Mouse (Mus musculus) heart, postnatal 0 days (tissue): Measurements from ENCODE around the gene March1. TPM values are rescaled to one million over a fixed set of nuclear protein-coding genes. Genes with fewer than 3 reads are reported as not detected.
A peak's percentile ranks its signal among the peaks of the same experiment; 100 is the strongest.

Source experiments
- ATAC-seq: fragments of 200-750 bp; cut with Nextera tagmentation; 2 replicates; pipeline ENCODE4 v1.8.0; 2017; ENCODE audit warnings: low read depth, moderate number of reproducible peaks, moderate library complexity; ENCODE audit not compliant: insufficient read depth
- DNase-seq: peaks from one replicate; pipeline ENCODE4 v3.0.0-alpha.2; 2016; ENCODE audit warnings: low spot score
- H3K27ac ChIP-seq: fragments of 300-500 bp; sonication (generic); 2 replicates; pipeline ENCODE4 v1.5.1; 2014; ENCODE audit warnings: low read depth, mild to moderate bottlenecking
- H3K27me3 ChIP-seq: fragments of 300-500 bp; sonication (generic); 2 replicates; pipeline ENCODE4 v1.6.1; 2014; ENCODE audit warnings: low read length, mixed read lengths; ENCODE audit not compliant: control insufficient read depth, insufficient read depth
- H3K36me3 ChIP-seq: fragments of 300-500 bp; sonication (generic); replicated peaks from 2 replicates; pipeline ENCODE4 v1.6.1; 2014; ENCODE audit warnings: low read length, mixed read lengths; ENCODE audit not compliant: control insufficient read depth, insufficient read depth
- H3K4me1 ChIP-seq: fragments of 300-500 bp; sonication (generic); 2 replicates; pipeline ENCODE4 v1.6.1; 2014; ENCODE audit warnings: antibody characterized with exemption; ENCODE audit not compliant: control insufficient read depth, insufficient read depth
- H3K4me2 ChIP-seq: fragments of 300-500 bp; sonication (generic); 2 replicates; pipeline ENCODE4 v1.6.1; 2014; ENCODE audit warnings: low read depth, mild to moderate bottlenecking, low read length, moderate library complexity
- H3K4me3 ChIP-seq: fragments of 300-500 bp; sonication (generic); 2 replicates; pipeline ENCODE4 v1.5.1; 2014; ENCODE audit warnings: low read depth, low read length
- H3K9ac ChIP-seq: fragments of 300-500 bp; sonication (generic); replicated peaks from 2 replicates; pipeline ENCODE4 v1.6.1; 2014; ENCODE audit warnings: low read depth, low read length, mixed read lengths
- H3K9me3 ChIP-seq: fragments of 300-500 bp; sonication (generic); replicated peaks from 2 replicates; pipeline ENCODE4 v1.6.1; 2016; ENCODE audit warnings: low read length; ENCODE audit not compliant: control insufficient read depth
- CTCF ChIP-seq: IDR thresholded peaks from 2 replicates; pipeline ENCODE4 v1.5.1; 2016; ENCODE audit warnings: antibody characterized with exemption, control low read depth, low read depth
- EP300 ChIP-seq: IDR thresholded peaks from 2 replicates; pipeline ENCODE4 v1.6.1; 2016; ENCODE audit warnings: antibody characterized with exemption, low read depth
- WGBS: fragments of 180-500 bp; shearing (Covaris S2); extraction: QIAGEN DNeasy Blood & Tissue Kit; methylation state at CpG from one replicate; pipeline ENCODE4 v1.1.7; 2014; 5-methylcytosine and 5-hydroxymethylcytosine counted together
- polyA plus RNA-seq: library from polyadenylated mRNA; unstranded; fragments of >200 nt; fragmentation: Nextera tagmentation; extraction: Ambion mirVana; gene quantifications from 2 replicates; pipeline ENCODE4 v1.2.1, GENCODE M21; 2015
- total RNA-seq: library from RNA; depleted of rRNA; stranded (reverse); fragments of >200 nt; gene quantifications from 2 replicates; pipeline ENCODE4 v1.2.3, GENCODE M21; 2014; ENCODE audit warnings: low replicate concordance

Gene March1
- total and polyA plus RNA-seq, 2 experiments from 2014 or later, result 0.04 to 0.31 TPM

- no peaks in the 10 kb centered on the region for H3K4me1 ChIP-seq
- no peaks in the 10 kb centered on the region for H3K27me3 ChIP-seq
- H3K4me2 ChIP-seq, result no peak overlapping the region
- H3K36me3 ChIP-seq, result no peaks in the 10 kb centered on the region
- H3K9me3 ChIP-seq, result no peaks in the 10 kb centered on the region
- ATAC-seq (no peak), DNase-seq (no peak)
- H3K4me3 ChIP-seq, result no peak overlapping the region
- TF ChIP-seq CTCF (no peak), EP300 (no peak)
- H3K27ac ChIP-seq, result no peak overlapping the region
- H3K9ac ChIP-seq, result no peak overlapping the region
Observed at GRCm38 (mm10) chr8:66433577-66433976, 815.9 kb downstream of the March1 start.

- no peak for ATAC-seq
- no peaks in the 10 kb centered on the region for H3K4me1 ChIP-seq
- no peak overlapping the region for H3K4me3 ChIP-seq
- H3K9ac ChIP-seq, result no peak overlapping the region
- DNase-seq, result no peak
- H3K9me3 ChIP-seq, result no peaks in the 10 kb centered on the region
- 90% methylated on average over 1 of the region's 1 CpGs for WGBS
- H3K4me2 ChIP-seq, result no peak overlapping the region
- TF ChIP-seq CTCF (no peak), EP300 (no peak)
- H3K27ac ChIP-seq, result no peak overlapping the region
- no peaks in the 10 kb centered on the region for H3K27me3 ChIP-seq
- no peaks in the 10 kb centered on the region for H3K36me3 ChIP-seq
Observed at GRCm38 (mm10) chr8:66436804-66437203, 819.1 kb downstream of the March1 start.

- H3K27ac ChIP-seq, result no peak overlapping the region
- no peak for TF ChIP-seq CTCF
- DNase-seq, result no peak
Observed at GRCm38 (mm10) chr8:66437929-66438328, 820.2 kb downstream of the March1 start.

GRCm38 (mm10) chr8:66438468-66438867 is 820.8 kb downstream of the March1 start:
- ATAC-seq (no peak), DNase-seq (no peak)
- Histone ChIP-seq H3K4me1 (no peaks in the 10 kb centered on the region), H3K27ac (no peak overlapping the region), H3K4me3 (no peak overlapping the region), H3K9me3 (no peaks in the 10 kb centered on the region), H3K4me2 (no peak overlapping the region), H3K36me3 (no peaks in the 10 kb centered on the region), H3K9ac (no peak overlapping the region), H3K27me3 (no peaks in the 10 kb centered on the region)
- 53% methylated on average over 4 of the region's 4 CpGs for WGBS
- TF ChIP-seq EP300 (no peak), CTCF (no peak)

More at GRCm38 (mm10) chr8:66437929-66438328, 820.2 kb downstream of the March1 start:
- Histone ChIP-seq H3K36me3 (no peaks in the 10 kb centered on the region), H3K9ac (no peak overlapping the region), H3K9me3 (no peaks in the 10 kb centered on the region), H3K27me3 (no peaks in the 10 kb centered on the region), H3K4me2 (no peak overlapping the region), H3K4me1 (no peaks in the 10 kb centered on the region), H3K4me3 (no peak overlapping the region)
- 44% methylated on average over 3 of the region's 3 CpGs for WGBS
- no peak for ATAC-seq

- 8% methylated on average over 1 of the region's 1 CpGs for WGBS
- peak; percentile 32 for DNase-seq
Observed at GRCm38 (mm10) chr8:66441123-66441522, 823.4 kb downstream of the March1 start.

GRCm38 (mm10) chr8:66442778-66443177 is 825.1 kb downstream of the March1 start:
- Histone ChIP-seq H3K4me2 (no peak overlapping the region), H3K9ac (no peak overlapping the region), H3K4me3 (no peak overlapping the region), H3K4me1 (no peaks in the 10 kb centered on the region), H3K27ac (no peak overlapping the region), H3K36me3 (no peaks in the 10 kb centered on the region), H3K27me3 (no peaks in the 10 kb centered on the region), H3K9me3 (no peaks in the 10 kb centered on the region)
- 19% methylated on average over 1 of the region's 1 CpGs for WGBS
- DNase-seq (peak; percentile 18), ATAC-seq (no peak)
- no peak for TF ChIP-seq EP300
- TF ChIP-seq CTCF, result peak; percentile 76

More at GRCm38 (mm10) chr8:66441123-66441522, 823.4 kb downstream of the March1 start:
- TF ChIP-seq CTCF, result peak; percentile 47
- no peak for TF ChIP-seq EP300
- H3K4me3 ChIP-seq, result no peak overlapping the region
- no peak overlapping the region for H3K4me2 ChIP-seq
- no peak overlapping the region for H3K9ac ChIP-seq
- no peaks in the 10 kb centered on the region for H3K36me3 ChIP-seq
- H3K4me1 ChIP-seq, result no peaks in the 10 kb centered on the region
- ATAC-seq, result no peak
- no peaks in the 10 kb centered on the region for H3K27me3 ChIP-seq
- no peaks in the 10 kb centered on the region for H3K9me3 ChIP-seq
- H3K27ac ChIP-seq, result no peak overlapping the region
